Mouse (Mus musculus) heart, embryonic 13.5 days (tissue): ENCODE results near the gene Sbno1. TPM values are rescaled to one million over a fixed set of nuclear protein-coding genes. Genes with fewer than 3 reads are reported as not detected.
"Not testable (repeated sequence)": the region's sequence is repeated elsewhere in the genome, so short reads cannot be mapped to it uniquely, and the experiment has no call there.

ENCODE experiments used
- ATAC-seq: fragments of 200-750 bp; cut with Nextera tagmentation; 2 replicates; pipeline ENCODE4 v1.8.0; 2017; ENCODE audit warnings: moderate TSS enrichment; ENCODE audit not compliant: insufficient number of reproducible peaks, low FRiP score, low TSS enrichment; ENCODE audit errors: extremely low read depth
- H3K27ac ChIP-seq: fragments of 300-500 bp; sonication (generic); replicated peaks from 2 replicates; pipeline ENCODE4 v1.5.1; 2015; ENCODE audit warnings: moderate library complexity, mild to moderate bottlenecking, inconsistent platforms
- H3K27me3 ChIP-seq: fragments of 300-500 bp; sonication (generic); replicated peaks from 2 replicates; pipeline ENCODE4 v1.6.1; 2015; ENCODE audit warnings: mild to moderate bottlenecking, inconsistent platforms
- H3K36me3 ChIP-seq: fragments of 300-500 bp; sonication (generic); 2 replicates; pipeline ENCODE4 v1.6.1; 2015; ENCODE audit warnings: mild to moderate bottlenecking, inconsistent platforms
- H3K4me1 ChIP-seq: fragments of 300-500 bp; sonication (generic); 2 replicates; pipeline ENCODE4 v1.6.1; 2015; ENCODE audit warnings: inconsistent platforms
- H3K4me2 ChIP-seq: fragments of 300-500 bp; sonication (generic); 2 replicates; pipeline ENCODE4 v1.6.1; 2015; ENCODE audit warnings: inconsistent platforms, mild to moderate bottlenecking, moderate library complexity
- H3K4me3 ChIP-seq: fragments of 300-500 bp; sonication (generic); 2 replicates; pipeline ENCODE4 v1.5.1; 2015; ENCODE audit warnings: moderate library complexity, mild to moderate bottlenecking, inconsistent platforms
- H3K9ac ChIP-seq: fragments of 300-500 bp; sonication (generic); 2 replicates; pipeline ENCODE4 v1.6.1; 2015; ENCODE audit warnings: inconsistent platforms, mild to moderate bottlenecking, moderate library complexity
- H3K9me3 ChIP-seq: fragments of 300-500 bp; sonication (generic); 2 replicates; pipeline ENCODE4 v1.6.1; 2016; ENCODE audit warnings: inconsistent platforms
- WGBS: fragments of 180-500 bp; shearing (Covaris S2); methylation state at CpG from one replicate; pipeline ENCODE4 v1.1.7; 2015; ENCODE audit warnings: mixed read lengths; 5-methylcytosine and 5-hydroxymethylcytosine counted together
- polyA plus RNA-seq: library from polyadenylated mRNA; unstranded; fragments of >200 nt; fragmentation: Nextera tagmentation; extraction: Ambion mirVana; gene quantifications from 2 replicates; pipeline ENCODE4 v1.2.1, GENCODE M21; 2015

Sbno1 gene
- 54.3 and 64.1 TPM in 2 replicates for polyA plus RNA-seq

DNA sequence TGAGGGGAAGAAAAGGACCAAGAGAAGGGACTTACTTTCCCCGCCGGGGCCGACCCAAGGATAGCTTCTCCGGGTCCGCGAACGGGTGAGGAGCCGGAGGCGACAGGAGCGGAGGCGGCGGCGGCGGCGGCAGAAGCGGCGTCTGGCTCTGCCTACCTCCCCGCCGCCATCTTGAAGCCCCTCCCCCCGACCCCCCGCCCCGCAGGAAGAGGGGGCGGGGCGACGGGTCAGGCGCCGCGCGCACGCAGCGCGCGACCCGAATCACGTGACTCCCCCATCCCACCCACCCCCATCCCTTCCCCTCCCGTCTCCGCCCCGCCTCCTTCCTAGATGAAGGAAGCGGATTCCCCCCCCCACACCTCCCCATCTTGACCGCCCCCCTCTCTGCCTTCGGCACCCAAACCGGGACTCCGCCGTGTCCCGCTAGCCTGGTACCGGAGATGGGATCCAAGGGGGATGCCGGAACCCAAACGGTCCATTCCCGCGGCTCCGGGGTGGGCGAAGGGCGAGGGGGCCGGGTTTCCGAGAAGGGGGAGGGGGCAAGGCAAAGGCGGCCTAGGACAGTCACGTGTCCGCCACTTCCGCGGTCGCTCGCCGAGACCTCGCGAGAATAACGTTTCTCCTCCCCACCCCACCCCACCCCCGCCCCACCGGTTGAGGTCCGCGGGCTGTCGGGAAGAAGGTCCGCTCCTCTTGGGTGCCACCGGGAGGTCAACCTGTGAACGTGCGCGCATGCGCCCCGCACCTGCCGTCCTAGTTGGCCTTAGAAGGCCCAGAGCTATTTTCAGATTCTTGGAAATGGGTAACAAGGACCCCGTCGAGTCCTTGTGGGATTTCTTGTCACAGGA, at the start of gene Sbno1:
Gene Sbno1, minus strand, starts transcription at position 590 of the 848 bp plus-strand sequence.
- peak within 1 kb of the TSS; percentile 92 for H3K9ac ChIP-seq
- WGBS, result under 1% methylated on average over 47 of the region's 81 CpGs
- ATAC-seq, result peak; percentile 92
- peak within 1 kb of the TSS; percentile 92 for H3K27ac ChIP-seq
- peaks cover 14% of the 10 kb centered on the region for H3K4me1 ChIP-seq
- H3K9me3 ChIP-seq, result no peaks in the 10 kb centered on the region
- peak within 1 kb of the TSS; percentile 82 for H3K4me3 ChIP-seq
- H3K36me3 ChIP-seq, result peaks cover 7% of the 10 kb centered on the region
- H3K4me2 ChIP-seq, result peak within 1 kb of the TSS; percentile 89
- H3K27me3 ChIP-seq, result no peaks in the 10 kb centered on the region

DNA sequence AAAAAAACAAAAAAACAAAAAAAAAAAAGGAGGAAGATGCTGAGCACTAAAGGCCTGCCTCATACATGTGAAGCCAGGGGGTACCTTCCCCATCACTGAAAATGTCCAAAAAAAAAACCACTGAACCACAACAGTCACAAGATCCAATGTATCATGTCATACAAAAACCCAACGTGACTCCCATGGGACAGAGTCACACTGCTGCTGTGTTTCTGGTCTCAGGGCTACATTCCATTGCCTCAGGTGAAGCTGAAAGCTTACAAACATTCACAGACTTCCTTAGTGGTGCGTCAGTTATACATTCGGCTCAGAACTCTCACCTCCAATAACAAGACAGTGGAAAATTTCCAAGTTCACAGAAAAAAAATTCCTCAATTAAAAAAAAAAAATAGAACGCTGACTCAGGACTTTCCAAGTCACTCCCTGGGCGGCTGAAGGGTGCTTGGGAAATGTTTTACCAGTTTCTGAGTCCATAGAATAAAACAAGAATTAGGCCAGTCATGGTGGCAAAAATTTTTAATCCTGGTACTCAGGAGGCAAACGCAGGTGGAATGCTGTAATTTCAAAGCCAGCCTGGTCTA, 44.9 kb upstream of the Sbno1 start:
- ATAC-seq, result no peak
- H3K9me3 ChIP-seq, result no peaks in the 10 kb centered on the region
- 79% methylated on average over 6 of the region's 6 CpGs for WGBS

DNA sequence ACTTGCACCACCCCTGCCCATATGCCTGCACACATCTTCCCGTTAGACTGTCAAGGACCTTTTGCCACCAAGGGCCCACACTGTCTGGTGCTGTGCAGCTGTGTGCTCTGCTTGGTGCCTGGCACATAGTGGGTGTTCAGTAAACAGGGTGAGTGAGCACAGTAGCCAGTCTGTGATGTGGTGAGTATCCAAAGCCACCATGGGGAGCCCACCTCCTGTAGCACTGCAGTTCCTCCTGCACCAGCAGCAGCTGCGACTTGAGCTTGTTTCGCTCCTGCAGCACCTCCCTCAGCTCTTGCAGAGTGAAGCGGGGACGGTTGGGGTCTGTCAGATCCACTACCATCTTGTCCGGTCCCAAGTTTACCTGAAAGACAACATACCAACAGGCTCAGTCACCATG, 43.7 kb upstream of the Sbno1 start:
- Histone ChIP-seq H3K4me1 (no peaks in the 10 kb centered on the region), H3K36me3 (peaks cover 40% of the 10 kb centered on the region), H3K27me3 (no peaks in the 10 kb centered on the region), H3K4me3 (no peak overlapping the region), H3K27ac (no peak overlapping the region), H3K4me2 (no peak overlapping the region), H3K9me3 (no peaks in the 10 kb centered on the region), H3K9ac (no peak overlapping the region)
- WGBS, result 89% methylated on average over 6 of the region's 6 CpGs
- ATAC-seq, result no peak

More for the DNA sequence above, 44.9 kb upstream of the Sbno1 start:
- Histone ChIP-seq H3K4me1 (peaks cover 6% of the 10 kb centered on the region), H3K27ac (no peak overlapping the region), H3K4me2 (no peak overlapping the region), H3K36me3 (peaks cover 40% of the 10 kb centered on the region), H3K9ac (no peak overlapping the region), H3K4me3 (no peak overlapping the region), H3K27me3 (no peaks in the 10 kb centered on the region)

DNA sequence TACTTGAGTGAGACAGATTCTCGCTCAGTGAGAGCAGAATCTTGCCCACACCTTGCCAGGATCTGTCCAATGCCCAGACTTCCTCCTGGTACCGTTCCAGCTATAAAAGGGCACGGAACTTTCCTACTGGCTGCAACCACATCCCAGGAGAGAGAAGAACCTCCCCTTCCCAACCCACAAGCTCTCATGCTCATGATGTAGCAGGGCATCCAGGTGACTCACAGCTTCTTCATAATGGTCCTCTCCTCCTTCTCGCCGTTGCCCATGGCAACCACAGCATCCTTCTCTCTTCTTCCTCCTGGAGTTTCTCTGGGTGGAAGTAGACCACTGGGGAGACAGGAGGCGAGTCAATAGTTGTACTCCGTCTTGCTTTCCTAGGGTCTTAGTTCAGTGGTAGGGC, 42.6 kb upstream of the Sbno1 start:
- peaks cover 47% of the 10 kb centered on the region for H3K36me3 ChIP-seq
- 82% methylated on average over 7 of the region's 7 CpGs for WGBS

DNA sequence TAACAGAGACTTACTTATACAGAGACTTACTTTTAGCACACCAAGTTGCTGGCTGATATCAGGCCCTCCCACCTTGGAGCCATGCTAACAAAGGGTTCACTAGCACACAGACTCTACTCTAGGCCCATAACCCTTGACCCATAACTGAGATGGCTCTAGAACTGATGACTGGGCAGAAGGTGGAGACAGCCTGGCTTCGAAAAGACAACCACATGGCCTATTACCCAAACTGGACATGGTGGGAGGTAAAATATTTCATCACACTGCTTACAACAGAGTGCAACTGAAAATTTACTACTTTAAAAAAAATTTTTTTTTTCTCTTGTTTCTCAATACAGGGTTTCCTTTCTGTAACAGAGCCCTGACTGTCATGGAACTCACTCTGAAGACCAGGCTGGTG, 42.0 kb upstream of the Sbno1 start:
- 60% methylated on average over 1 of the region's 1 CpGs for WGBS
- H3K27ac ChIP-seq, result no peak overlapping the region
- H3K9ac ChIP-seq, result no peak overlapping the region
- no peaks in the 10 kb centered on the region for H3K27me3 ChIP-seq
- no peaks in the 10 kb centered on the region for H3K9me3 ChIP-seq
- H3K4me2 ChIP-seq, result no peak overlapping the region
- H3K36me3 ChIP-seq, result peaks cover 53% of the 10 kb centered on the region
- no peak overlapping the region for H3K4me3 ChIP-seq
- ATAC-seq, result no peak
- H3K4me1 ChIP-seq, result no peaks in the 10 kb centered on the region

More for the DNA sequence above, 42.6 kb upstream of the Sbno1 start:
- H3K9ac ChIP-seq, result no peak overlapping the region
- H3K27ac ChIP-seq, result no peak overlapping the region
- H3K4me2 ChIP-seq, result no peak overlapping the region
- no peaks in the 10 kb centered on the region for H3K9me3 ChIP-seq
- H3K4me3 ChIP-seq, result no peak overlapping the region
- H3K27me3 ChIP-seq, result no peaks in the 10 kb centered on the region
- H3K4me1 ChIP-seq, result no peaks in the 10 kb centered on the region
- ATAC-seq, result no peak

DNA sequence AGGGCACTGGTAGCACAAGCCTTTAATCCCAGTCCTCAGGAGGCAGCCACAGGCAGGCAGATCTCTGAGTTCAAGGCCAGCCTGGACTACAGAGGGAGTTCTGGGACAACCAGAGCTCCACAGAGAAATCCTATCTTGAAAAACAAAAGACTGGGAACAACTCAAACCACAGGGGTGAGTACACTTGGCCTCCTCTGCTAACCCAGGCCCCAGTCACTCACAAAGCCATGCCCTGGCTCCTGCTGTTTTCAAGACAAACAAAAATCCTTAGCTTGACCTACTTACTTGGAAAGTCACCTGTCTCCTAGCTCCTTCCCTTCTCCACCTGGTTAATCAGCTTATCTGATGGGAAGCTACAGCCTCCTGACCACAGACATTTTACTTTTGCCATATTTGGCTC, 39.1 kb upstream of the Sbno1 start:
- ATAC-seq, result no peak
- no peak overlapping the region for H3K9ac ChIP-seq

DNA sequence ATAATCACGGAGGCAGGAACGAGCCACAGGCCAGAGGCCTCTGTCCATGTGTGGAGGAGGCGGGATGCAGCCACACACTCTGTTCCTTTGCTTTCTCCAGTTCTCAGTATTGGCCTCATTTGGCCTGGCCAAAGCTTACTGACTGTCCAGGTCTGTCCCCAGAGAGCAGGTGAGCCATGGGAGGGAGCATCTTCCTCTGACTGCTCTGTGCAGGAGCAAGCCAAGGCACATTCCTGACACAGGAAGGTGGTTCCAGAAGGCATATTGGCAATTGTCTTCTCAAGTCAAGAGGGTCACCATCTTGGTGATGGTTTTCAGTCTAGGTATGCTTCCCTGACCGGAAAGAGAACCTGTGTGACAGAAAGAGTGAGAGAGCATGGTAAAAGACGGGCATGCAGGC, 37.7 kb upstream of the Sbno1 start:
- peaks cover 81% of the 10 kb centered on the region for H3K36me3 ChIP-seq
- no peaks in the 10 kb centered on the region for H3K27me3 ChIP-seq
- no peak for ATAC-seq
- H3K9me3 ChIP-seq, result no peaks in the 10 kb centered on the region
- H3K4me3 ChIP-seq, result no peak overlapping the region
- no peak overlapping the region for H3K9ac ChIP-seq
- H3K4me1 ChIP-seq, result no peaks in the 10 kb centered on the region
- 82% methylated on average over 5 of the region's 5 CpGs for WGBS
- H3K27ac ChIP-seq, result no peak overlapping the region
- H3K4me2 ChIP-seq, result no peak overlapping the region

More for the DNA sequence above, 39.1 kb upstream of the Sbno1 start:
- no peaks in the 10 kb centered on the region for H3K4me1 ChIP-seq
- no peaks in the 10 kb centered on the region for H3K9me3 ChIP-seq
- H3K4me2 ChIP-seq, result no peak overlapping the region
- peaks cover 80% of the 10 kb centered on the region for H3K36me3 ChIP-seq
- H3K27ac ChIP-seq, result no peak overlapping the region
- H3K4me3 ChIP-seq, result no peak overlapping the region
- no peaks in the 10 kb centered on the region for H3K27me3 ChIP-seq

DNA sequence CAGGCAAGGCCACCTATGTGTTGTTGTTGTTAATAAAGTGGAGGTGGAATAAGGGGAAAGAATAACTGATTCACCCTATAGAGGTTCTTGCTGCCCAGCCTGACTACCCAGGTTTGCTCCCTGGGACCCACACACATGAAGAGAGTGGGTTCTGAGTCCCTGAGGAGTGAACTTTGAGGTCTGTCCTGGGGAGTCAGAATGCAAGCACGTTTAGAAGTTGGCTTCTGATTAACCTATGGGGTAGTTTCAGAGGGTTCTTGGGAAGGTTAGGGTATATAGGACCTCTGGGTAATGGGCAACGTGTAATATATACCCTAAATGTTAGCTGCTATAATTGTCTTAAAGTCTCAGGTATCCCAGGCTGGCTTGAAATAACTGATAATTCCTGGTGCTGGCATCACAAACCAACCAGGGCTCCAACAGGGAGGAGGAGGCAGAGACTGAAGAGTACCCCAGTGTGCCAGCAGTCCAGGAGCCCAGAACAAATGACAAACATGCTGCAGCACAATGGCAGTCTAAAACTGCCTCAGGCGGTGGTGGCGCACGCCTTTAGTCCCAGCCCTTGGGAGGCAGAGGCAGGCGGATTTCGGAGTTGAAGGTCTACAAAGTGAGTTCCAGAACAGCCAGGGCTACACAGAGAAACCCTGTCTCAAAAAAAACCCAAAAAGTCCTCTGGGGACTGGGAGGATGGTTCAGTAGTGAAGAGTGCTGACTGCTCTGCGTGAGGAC, 36.7 kb upstream of the Sbno1 start:
- Histone ChIP-seq H3K4me1 (no peaks in the 10 kb centered on the region), H3K9ac (no peak overlapping the region), H3K4me3 (no peak overlapping the region), H3K27ac (no peak overlapping the region), H3K36me3 (peaks cover 81% of the 10 kb centered on the region), H3K9me3 (no peaks in the 10 kb centered on the region), H3K27me3 (no peaks in the 10 kb centered on the region), H3K4me2 (no peak overlapping the region)
- WGBS, result 85% methylated on average over 8 of the region's 8 CpGs
- no peak for ATAC-seq

DNA sequence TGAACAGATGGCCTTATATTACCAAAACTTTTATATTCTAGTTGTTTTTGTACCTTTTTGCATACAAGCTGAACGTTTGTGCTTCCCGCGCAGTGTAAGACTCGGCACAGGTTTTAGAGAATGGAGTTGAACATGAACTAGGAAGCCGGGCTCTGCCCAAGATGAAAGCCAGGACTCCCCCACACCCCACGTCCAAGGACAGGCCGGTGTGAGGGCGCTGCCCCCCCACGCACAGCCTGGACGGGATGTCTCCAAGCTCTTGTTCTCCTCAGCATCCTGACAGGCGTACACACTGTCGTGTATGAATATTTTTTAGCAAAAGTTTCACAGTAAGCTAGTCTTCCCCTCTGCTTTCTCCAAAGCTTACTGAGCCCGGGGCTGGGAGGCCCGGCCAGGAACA, 35.1 kb upstream of the Sbno1 start:
- not testable (repeated sequence) for H3K9ac ChIP-seq, H3K9me3 ChIP-seq
- 91% methylated on average over 14 of the region's 14 CpGs for WGBS

DNA sequence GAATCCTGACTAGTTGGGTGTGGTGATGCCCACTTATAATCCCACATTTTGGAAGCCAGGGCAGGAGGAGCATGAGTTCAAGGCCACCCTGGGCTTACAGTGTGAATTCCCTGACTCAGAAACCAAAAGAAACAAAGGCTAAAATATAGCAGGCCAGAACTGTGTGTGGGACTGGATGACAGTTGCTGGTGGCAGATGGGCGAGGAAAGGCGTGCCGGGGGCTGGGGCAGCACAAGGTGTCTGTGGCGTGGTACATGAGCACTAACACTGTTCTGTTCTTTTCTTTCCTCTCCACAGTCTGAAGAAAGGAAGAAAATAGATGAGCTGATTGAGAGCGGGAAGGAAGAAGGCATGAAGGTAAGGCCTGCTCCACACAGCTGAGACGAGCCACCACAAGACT, 31.0 kb upstream of the Sbno1 start:
- no peak overlapping the region for H3K4me2 ChIP-seq
- whole genome bisulfite sequencing, result 90% methylated on average over 6 of the region's 6 CpGs
- H3K4me1 ChIP-seq, result peaks cover 22% of the 10 kb centered on the region
- H3K27ac ChIP-seq, result no peak overlapping the region
- no peaks in the 10 kb centered on the region for H3K9me3 ChIP-seq
- no peak for ATAC-seq
- no peaks in the 10 kb centered on the region for H3K27me3 ChIP-seq
- no peak overlapping the region for H3K9ac ChIP-seq
- H3K36me3 ChIP-seq, result peaks cover 97% of the 10 kb centered on the region
- no peak overlapping the region for H3K4me3 ChIP-seq

More for the DNA sequence above, 35.1 kb upstream of the Sbno1 start:
- not testable (repeated sequence) for H3K4me2 ChIP-seq, H3K4me3 ChIP-seq, ATAC-seq, H3K4me1 ChIP-seq, H3K27me3 ChIP-seq, H3K27ac ChIP-seq
- H3K36me3 ChIP-seq, result peaks cover 82% of the 10 kb centered on the region

DNA sequence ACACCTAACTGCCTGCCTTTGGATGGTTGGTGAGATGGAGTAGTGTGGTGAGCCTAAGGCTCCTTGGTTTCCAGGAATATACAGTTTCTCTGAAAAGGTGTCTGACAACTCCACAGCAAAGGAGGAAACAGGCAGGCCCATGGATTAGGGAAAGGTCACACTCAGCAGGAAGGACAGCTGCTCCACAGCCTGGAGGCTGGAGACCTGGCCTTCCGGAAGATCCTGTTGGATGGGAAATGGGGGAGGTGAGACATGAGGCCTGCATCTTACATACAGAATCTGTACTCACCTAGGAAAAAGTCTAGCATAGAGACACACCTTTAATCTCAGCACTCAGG, 28.2 kb upstream of the Sbno1 start:
- H3K9ac ChIP-seq, result no peak overlapping the region
- no peak overlapping the region for H3K4me3 ChIP-seq
- 81% methylated on average over 1 of the region's 1 CpGs for WGBS

More for the DNA sequence above, 28.2 kb upstream of the Sbno1 start:
- Histone ChIP-seq H3K27me3 (no peaks in the 10 kb centered on the region), H3K4me1 (peaks cover 43% of the 10 kb centered on the region), H3K36me3 (peaks cover 97% of the 10 kb centered on the region), H3K9me3 (no peaks in the 10 kb centered on the region), H3K4me2 (no peak overlapping the region), H3K27ac (peak overlapping the region; percentile 64)
- ATAC-seq, result no peak
